ENCODE assay signal across 1 mouse cellular context in genomic region chr5:43778583-43778982, GRCm38 (mm10).
A peak's percentile ranks its signal among the peaks of the same experiment; 100 is the strongest.
TF ChIP-seq lines count a peak whose summit lies in the region.

No protein-coding gene starts in this region.

TF ChIP-seq in MEL, 35 proteins besides CTCF, POLR2A, EP300 and RAD21:
- no peak for TF ChIP-seq HCFC1 (IDR thresholded peaks at IDR 0.05; ENCODE audit: low read depth, low read length)
- TF ChIP-seq ZNF384 (IDR thresholded peaks at IDR 0.05; ENCODE audit: low read depth, low read length) = no peak
- TF ChIP-seq TCF12 (IDR thresholded peaks at IDR 0.05; ENCODE audit: low read depth, low read length) = peak; percentile 62
- TF ChIP-seq GATA1 (IDR thresholded peaks at IDR 0.05; ENCODE audit: low read depth, low read length) = peak; percentile 62
- no peak for TF ChIP-seq KAT2A (conservative IDR thresholded peaks at IDR 0.05; ENCODE audit: low read depth, low read length)
- no peak for TF ChIP-seq ETS1 (IDR thresholded peaks at IDR 0.05; ENCODE audit: low read depth, low read length)
- TF ChIP-seq RCOR1 (IDR thresholded peaks at IDR 0.05; ENCODE audit: low read depth, low read length) = peak; percentile 62; the same call in 1 of the 2 replicates
- peak; percentile 60 for TF ChIP-seq TAL1 (IDR thresholded peaks at IDR 0.05; ENCODE audit: low read length)
- no peak for TF ChIP-seq MXI1 (IDR thresholded peaks at IDR 0.05; ENCODE audit: low read depth, low read length)
- 0 out of 2 replicates have a peak, but pooled peaks have one; percentile 56 for TF ChIP-seq CHD1 (IDR thresholded peaks at IDR 0.05; ENCODE audit: low read depth, low read length)
- TF ChIP-seq POLR2AphosphoS5 (IDR thresholded peaks at IDR 0.05; ENCODE audit: borderline replicate concordance, low read depth, low read length) = no peak
